Mouse (Mus musculus): Measurements from ENCODE around the gene Trabd2b.

DNA sequence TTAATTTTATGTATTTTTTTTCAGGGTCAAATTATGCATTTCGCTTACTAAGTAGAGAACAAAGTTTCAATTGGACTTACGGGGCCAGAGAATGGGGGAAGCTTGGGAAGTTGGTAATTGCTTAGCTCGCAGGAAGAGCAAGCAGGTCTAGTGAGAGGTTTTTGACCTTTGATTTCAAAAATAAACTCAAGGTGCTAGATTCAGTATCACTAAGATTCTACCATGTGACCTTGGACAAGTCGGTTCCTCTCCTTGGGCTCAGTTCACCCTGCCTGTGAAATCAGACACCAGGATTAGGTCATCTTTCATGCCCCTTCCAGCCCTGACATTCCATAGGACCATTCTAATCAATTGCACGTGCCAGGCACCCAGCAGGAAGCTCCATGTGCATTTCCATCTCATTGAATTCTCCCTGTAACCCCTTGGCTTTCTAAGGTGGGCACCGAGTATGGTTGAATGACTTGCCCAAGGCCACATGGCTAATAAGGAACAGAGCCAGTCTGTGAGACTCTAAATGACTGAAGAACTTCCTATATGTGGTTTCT, 5.4 kb downstream of the Trabd2b start:
- no peak for TF ChIP-seq CTCF (IDR thresholded peaks at IDR 0.05; ENCODE audit: low read depth, low read length)
- TF ChIP-seq TAL1 (conservative IDR thresholded peaks at IDR 0.05; ENCODE audit: low read depth, low read length): no peak
- no peak for TF ChIP-seq GATA1 (IDR thresholded peaks at IDR 0.05; ENCODE audit: borderline replicate concordance, low read length)
- TF ChIP-seq POLR2AphosphoS5 (IDR thresholded peaks at IDR 0.05; ENCODE audit: insufficient replicate concordance, low read depth, low read length): no peak
- TF ChIP-seq GATA2 (IDR thresholded peaks at IDR 0.05; ENCODE audit: borderline replicate concordance, low read depth, low read length): no peak

All from G1E (cell line).